Mouse (Mus musculus): Measurements from ENCODE around the gene Cep41.
A peak's percentile ranks its signal among the peaks of the same experiment; 100 is the strongest.

The Cep41 gene

GRCm38 (mm10) chr6:30624763-30625162 lies 68.8 kb downstream of the Cep41 start:
- no peak for DNase-seq

GRCm38 (mm10) chr6:30621986-30622389 lies 71.6 kb downstream of the Cep41 start:
- DNase-seq: no peak

GRCm38 (mm10) chr6:30620994-30621393 lies 72.6 kb downstream of the Cep41 start:
- DNase-seq: peak; percentile 86

- DNase-seq: peak; percentile 86
These were observed 73.0 kb downstream of the Cep41 start for GRCm38 (mm10) chr6:30620591-30620990.

- DNase-seq: no peak
These were observed 73.9 kb downstream of the Cep41 start for GRCm38 (mm10) chr6:30619606-30620005.

- peak; percentile 85 for DNase-seq
These were observed 74.8 kb downstream of the Cep41 start for GRCm38 (mm10) chr6:30618735-30619134.

GRCm38 (mm10) chr6:30617959-30618590 lies 75.5 kb downstream of the Cep41 start:
- peak; percentile 79 for DNase-seq

GRCm38 (mm10) chr6:30617020-30617958 lies 76.3 kb downstream of the Cep41 start:
- peak; percentile 49 for DNase-seq

- peak; percentile 78 for DNase-seq
These were observed 77.0 kb downstream of the Cep41 start for GRCm38 (mm10) chr6:30616491-30616941.

- DNase-seq: peak; percentile 56
These were observed 77.8 kb downstream of the Cep41 start for GRCm38 (mm10) chr6:30615741-30616140.

- DNase-seq: no peak
These were observed 79.3 kb downstream of the Cep41 start for GRCm38 (mm10) chr6:30614251-30614650.

GRCm38 (mm10) chr6:30611212-30611611 lies 82.3 kb downstream of the Cep41 start:
- DNase-seq: peak; percentile 36

- peak; percentile 28 for DNase-seq
These were observed 82.8 kb downstream of the Cep41 start, which contains the start of gene Cpa5 for GRCm38 (mm10) chr6:30610710-30611109. TSS of gene Cpa5 (plus strand) at chr6:30611010.

GRCm38 (mm10) chr6:30605672-30606071 lies 87.9 kb downstream of the Cep41 start:
- DNase-seq: no peak

- peak; percentile 77 for DNase-seq
These were observed 88.4 kb downstream of the Cep41 start for GRCm38 (mm10) chr6:30605111-30605510.

- DNase-seq: peak; percentile 55
These were observed 89.1 kb downstream of the Cep41 start for GRCm38 (mm10) chr6:30604342-30604867.
